Mouse (Mus musculus): ENCODE results near the gene Gtf2i.

The Gtf2i gene

DNA sequence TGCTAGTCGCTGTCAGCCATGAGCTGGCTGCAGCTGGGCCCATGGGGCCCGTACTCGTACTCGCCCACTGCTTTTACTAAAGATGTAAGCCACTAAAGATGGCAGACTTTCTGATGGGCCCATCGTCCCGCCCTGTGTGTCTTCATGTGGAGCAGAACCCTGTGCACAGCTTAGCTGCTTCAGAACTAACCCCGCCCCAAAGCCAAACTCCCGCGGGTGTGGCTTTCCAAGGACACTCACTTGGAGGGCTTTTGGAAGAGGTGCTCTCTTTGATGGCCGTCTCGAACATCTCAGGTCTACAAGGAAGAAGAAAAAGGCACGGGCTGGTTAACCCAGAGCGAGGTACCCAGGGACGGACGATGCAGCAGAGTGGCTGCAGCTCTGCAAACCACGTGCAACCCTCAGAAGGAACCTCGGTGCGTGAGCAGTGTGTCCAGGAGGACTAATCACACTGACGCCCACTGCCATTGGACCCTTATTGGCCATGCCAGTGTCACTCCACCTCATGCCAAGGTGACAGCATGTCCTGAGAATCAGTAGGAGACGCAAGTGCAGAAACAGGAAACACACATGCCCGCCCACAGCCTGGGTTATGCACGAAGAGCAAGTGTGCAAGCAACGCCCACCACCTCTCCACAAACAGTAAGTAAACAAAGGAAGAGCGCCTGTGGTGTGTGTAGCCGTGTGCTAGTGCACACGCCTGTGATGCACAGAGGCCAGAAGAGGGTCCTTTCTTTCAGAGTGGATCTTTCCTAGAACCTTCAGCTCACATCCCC lies 70.7 kb downstream of the Gtf2i start:
- no peak for DNase-seq (ENCODE audit: low spot score)

DNA sequence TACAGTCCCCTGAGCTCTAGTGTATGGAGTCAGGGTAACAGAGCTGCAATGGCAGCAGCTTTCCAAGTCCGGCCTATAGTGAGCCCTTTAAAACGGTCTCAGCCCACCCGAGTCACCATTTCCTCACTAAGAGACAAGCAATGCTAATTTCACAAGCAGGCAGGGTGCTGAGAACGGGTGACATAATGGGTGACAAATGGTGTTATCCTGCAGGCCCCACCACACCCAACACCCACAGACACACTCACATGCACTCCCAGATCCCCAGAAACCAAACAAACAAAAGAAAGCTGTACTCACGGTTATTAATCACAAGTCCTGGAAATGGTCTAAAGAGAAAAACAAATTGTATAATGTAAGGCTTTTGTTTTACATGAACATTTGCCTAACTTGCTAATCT lies 72.7 kb downstream of the Gtf2i start:
- DNase-seq (ENCODE audit: low spot score): no peak

DNA sequence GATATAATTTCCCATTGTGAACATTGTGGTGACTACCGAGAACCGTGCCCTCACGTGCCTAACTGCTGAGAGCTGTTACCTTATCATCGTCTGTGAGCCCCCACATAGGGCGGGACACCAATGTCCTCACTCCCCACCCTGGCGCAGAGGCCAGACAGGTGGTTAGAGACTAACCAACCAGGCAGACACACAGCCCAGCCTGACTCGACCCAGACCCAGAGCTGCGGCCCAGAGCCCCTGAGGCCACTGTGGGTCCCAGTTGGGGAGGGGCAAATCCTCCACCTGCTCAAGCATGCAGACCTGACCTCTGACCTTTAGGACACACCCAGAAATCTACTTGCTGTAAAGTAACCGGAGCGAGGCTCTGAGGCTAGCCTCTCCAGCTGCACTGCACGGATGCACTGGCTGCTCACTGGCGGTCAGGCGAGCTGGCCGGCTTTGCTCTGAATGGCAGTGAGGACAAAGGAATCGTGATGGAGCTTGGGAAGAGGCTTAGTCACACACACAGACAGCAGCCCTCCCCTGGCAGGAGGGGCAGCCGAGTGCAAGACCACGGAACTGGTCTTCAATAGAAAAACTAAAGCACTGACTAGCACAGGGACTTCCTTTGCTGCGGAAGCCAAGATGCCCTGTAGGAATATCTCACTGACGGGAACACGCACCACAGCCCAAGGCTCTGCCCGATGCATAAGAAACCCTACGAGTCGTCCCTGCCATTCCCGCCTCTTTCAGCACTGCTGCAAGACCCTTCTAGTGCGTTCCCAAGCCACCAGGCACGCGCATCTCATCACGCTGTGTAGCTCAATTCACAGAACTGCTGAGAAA lies 76.4 kb downstream of the Gtf2i start:
- no peak for DNase-seq (ENCODE audit: low spot score)

DNA sequence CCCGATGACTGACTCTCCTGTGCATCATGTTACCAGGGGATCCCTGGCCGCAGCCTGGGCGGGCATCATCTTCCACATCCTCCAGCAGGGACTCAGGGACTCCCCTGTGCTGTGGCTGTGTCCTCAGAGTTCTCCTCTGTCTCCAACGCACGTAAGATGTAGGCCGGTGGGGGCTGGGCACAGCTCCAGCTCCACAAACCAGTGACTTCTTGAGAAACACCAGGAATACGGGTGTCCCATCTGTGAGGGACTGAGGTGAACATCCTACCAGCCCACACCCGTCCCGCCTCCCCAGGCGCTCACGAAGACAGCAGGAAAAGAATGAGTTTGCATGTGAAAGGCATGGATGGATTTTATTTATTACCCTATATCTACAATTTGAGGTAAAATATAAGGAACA lies 77.1 kb downstream of the Gtf2i start:
- no peak for DNase-seq (ENCODE audit: low spot score)

DNA sequence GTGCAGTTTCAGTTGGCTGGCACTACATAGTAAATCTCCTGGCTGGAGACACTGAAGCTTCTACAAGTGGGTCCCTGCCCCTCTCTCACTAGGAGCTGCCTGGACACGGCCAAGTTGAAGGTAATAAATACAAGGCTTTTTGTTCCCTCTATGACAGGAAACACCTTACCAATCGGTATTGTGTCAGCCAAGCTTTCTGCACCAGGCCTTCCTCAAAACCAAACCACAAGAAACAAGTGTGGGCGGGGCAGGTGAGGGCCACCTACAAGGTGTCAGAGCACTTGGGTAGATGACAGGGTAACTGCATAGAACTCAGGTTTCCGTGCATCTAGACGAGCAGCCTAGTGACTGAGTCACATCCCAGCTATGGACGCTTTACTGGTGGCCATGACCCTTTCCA lies 77.8 kb downstream of the Gtf2i start:
- DNase-seq (ENCODE audit: low spot score): no peak

DNA sequence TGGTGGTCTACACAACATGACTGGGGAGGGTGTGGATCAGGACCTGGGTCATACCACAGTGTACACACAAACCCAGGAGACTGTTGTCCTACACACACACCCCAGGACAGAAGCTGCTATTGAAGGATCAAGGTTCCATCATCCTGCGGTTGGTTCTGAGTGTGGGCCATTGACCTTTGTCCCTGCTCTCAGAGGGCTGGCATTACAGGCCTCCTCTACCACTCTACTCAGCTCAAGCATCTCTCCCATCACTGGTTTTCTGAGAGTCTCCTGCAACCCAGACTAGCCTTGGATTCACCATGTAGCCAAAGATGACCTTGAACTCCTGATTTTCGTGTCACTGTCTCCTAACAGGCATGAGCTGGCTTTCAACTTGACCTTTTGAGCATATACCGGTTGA lies 78.3 kb downstream of the Gtf2i start:
- no peak for DNase-seq (ENCODE audit: low spot score)

DNA sequence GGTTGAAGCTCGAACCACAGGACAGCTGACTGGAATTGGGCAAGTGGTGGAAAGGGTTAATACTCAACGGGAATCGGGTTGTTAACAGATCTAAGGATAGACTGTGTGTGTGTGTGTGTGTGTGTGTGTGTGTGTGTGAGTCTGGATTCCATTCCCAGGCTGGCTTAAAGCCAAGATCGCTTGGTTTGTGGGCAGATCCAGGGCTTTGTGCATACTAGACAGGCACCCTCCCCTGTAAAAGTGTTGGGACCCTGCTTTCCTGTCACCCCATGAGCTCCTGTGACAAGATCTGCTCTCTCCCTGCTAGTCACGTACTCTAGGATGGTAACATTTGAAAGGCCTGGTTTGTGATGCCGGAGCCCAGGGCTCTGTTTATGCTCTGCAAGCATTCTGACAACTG lies 79.4 kb downstream of the Gtf2i start:
- no peak for DNase-seq (ENCODE audit: low spot score)

DNA sequence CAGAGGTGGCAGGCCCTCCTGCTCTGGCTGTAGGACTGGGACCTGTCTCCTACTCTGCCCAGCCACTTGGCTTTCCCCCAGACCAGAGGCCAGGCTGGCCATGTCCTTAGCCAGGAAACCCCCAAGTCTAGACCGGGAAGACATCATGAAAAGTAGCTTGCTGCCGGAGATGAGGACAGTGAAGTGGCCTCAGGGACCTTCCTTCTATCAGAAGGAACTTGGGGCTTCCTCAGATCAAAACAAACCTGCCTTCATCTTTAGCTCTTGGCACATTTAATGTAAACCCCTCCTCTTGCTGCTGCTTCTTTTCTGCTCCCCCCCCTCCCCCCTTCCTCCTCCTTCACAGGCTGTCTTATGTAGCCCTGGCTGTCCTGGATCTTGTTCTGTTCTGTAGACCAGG lies 80.4 kb downstream of the Gtf2i start:
- DNase-seq (ENCODE audit: low spot score): no peak

DNA sequence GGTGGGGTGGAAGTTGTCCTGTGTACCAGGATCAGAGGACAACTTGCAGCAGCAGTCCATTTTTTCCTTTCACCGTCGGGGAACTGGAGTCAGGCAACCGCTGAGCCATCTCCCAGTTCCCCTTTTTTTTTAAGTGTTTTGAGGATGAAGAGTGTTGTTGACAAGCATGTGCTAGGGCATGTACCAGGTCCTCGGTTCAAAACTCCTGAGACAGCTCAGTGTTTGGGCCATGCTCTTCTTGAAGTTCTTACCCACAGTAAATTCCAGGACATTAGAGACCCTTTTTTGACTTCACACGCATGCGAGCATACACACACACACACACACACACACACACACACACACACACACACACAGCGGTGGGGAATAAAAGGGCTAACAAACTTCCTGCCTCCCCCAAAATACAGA lies 81.3 kb downstream of the Gtf2i start:
- no peak for DNase-seq (ENCODE audit: low spot score)

DNA sequence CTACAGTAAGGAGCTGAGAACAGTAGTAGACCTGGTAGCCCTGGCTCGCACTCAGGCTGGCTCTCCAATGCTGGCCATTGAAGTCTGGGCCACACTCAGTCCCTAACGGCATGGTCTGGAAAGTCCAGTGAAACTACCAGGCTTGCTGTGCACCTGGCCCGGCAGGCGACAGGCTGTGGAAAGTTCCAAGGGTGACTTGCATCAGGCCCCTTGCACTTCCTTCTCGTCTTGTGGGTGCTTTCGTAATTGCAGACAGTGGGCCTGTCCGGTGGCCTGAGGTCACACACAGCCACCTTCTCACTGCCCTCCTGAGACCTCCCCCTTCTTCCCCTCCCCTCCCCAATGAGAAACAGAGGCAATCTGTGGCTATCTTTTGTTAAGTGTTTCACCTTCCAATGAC lies 82.0 kb downstream of the Gtf2i start:
- no peak for DNase-seq (ENCODE audit: low spot score)

DNA sequence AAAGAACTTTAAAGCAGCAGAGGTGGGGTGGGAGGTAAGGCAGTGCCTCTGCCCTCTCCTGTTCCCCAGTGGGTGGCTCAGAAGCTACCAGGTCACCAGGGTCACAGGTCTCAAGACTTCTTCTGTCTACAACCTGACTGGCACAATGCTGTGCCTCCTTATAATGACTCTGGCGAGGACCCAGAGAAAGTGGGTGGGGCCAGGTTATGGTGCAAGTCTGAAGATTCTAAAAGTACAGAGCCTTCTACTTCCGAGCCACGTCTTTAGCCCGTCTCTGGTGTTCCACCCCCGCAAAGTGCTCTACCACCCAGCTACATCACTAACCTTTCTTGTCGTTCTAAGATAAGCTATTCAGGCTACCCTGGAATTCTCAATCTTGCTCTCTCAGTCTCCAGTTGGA lies 82.4 kb downstream of the Gtf2i start:
- DNase-seq (ENCODE audit: low spot score): no peak

DNA sequence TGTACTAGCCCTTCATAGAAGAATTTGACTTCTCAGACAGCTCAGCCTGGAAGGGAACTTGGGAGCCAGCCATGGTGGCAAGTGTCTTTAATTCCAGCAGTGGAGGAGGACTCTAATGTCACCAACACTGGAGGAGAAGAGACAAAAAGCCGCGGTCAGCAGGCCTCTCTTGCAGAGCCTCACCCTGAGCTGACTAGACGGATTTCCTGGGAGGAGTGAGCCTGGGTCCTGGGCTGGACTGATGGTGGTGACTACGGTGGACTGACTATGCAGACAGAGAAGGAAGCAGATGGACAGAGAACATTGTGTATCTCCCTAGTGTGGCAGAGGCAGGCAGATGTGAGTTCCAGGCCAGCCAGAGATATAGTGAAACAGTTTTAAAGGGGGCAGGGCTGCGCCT lies 83.2 kb downstream of the Gtf2i start:
- DNase-seq (ENCODE audit: low spot score): no peak

DNA sequence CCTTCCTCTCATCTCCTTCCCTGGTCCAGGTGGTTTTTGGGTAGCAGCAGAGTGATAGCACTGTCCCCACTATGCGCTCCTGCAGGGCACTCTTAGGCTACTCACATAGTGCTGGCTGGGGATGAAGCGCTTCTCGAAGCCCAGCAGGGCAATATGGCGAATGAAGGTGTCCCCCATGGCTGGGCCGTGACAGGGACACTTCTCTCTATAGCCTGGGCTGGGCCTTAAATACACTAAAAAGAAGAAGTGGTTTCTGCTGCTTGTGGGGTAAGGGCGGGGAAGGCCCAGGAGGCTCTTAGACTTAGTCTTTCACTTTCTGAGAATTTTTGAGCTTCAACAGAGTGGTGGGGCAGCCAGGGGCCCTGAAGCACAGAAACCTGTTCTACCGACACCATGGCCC lies 85.2 kb downstream of the Gtf2i start, which contains the start of gene Ncf1:
Ncf1 (minus strand) TSS at position 235 of the 400 bp plus-strand sequence.
- DNase-seq (ENCODE audit: low spot score): no peak

DNA sequence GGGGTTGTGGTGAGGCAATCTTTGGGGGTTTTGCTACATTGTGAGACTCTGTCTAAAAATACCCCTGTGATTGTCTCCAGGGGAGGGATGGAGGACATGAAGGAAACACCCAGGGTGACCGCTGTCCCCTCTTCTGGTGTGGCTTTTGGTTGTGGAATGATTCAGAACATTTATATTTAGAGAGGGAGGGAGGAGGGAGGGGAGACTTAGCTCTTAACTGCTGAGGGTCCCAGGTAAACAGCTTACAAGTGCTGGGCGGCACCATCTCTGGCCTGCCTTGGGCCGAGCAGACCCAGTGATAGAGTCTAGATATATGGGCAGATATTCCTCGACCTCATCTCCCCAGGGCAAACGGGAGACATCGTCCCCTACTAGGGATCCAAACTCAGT lies 86.3 kb downstream of the Gtf2i start:
- DNase-seq (ENCODE audit: low spot score): no peak

DNA sequence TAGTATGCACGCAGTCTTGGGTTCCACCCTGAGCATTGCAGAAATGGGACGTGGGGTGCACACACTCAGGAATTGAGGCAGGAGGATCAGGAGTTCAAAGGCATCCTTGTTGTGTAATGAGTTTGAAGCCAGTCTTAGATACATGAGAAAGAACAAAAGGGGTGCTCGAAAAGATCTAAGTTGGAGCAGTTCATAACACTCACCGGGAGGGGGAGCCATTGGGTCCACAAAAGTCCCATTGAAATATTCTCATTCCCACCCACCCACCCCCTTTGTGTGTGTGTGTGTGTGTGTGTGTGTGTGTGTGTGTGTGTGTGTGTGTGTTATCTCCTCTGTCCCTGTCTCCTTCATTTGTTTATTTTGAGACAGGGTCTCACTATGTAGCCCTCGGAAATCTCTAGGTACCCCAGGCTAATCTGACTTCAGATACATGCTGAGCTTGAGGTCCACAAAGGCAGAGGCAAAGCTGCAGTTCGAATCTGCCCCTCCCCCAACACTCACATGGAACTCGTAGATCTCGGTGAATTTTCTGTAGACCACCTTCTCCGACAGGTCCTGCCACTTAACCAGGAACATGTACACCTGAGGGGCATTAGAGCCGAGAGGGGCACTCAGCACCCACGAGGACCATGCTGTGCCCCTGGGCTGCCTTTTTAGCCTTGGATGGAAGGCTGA lies 86.8 kb downstream of the Gtf2i start:
- DNase-seq (ENCODE audit: low spot score): no peak

DNA sequence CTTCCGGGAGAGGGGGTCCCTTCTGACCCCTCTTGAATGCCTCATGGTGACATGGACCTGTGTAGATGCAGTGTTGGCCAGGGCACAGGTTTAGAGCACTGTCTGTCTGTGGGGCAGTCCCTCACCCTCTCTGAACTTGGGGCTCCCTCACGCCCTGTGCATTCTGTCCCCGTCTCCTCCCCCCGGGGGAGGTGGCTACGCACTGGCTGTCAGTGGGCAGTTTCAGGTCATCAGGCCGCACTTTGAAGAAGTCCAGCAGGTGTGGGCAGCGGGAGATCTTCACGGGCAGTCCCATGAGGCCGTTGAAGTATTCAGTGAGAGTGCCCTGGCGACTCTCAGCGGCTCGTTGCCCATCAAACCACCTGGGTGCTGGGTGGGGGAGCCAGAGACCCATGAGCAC lies 87.6 kb downstream of the Gtf2i start:
- DNase-seq (ENCODE audit: low spot score): no peak

DNA sequence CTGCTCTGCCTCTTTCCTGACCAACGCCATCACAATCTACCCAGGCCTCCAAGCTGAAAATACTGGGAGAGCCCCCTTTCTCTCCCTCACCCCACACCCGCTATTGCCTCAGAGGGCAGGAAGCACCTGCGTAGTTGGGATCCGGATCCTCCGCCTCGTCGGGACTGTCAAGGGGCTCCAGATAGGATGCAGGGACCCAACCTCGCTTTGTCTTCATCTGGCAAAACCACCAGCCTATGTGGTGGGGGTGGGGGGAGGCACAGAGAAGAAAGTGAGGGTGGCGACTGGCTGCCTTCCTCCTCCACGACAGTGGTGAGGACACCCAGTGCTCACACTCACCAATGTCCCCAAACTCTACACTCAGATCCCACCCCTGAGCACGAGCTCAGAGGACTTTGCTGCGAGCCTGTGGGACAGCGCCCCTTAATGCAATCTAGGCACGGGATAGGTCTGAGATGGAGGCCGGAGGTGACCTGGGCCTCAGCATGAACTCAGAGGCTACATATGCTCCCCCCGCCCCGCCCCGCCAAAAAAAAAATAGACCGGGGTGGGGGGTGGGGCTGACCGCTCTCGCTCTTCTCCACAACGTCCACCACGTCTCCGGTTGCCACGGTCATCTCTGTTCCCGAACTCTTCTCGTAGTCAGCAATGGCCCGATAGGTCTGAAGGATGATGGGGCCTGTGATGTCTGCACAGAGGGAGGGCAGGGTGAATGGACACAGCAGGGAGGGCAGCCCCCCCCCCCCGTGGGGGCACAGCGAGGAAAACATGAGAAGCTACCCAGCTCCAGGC lies 89.3 kb downstream of the Gtf2i start:
- DNase-seq (ENCODE audit: low spot score): no peak

DNA sequence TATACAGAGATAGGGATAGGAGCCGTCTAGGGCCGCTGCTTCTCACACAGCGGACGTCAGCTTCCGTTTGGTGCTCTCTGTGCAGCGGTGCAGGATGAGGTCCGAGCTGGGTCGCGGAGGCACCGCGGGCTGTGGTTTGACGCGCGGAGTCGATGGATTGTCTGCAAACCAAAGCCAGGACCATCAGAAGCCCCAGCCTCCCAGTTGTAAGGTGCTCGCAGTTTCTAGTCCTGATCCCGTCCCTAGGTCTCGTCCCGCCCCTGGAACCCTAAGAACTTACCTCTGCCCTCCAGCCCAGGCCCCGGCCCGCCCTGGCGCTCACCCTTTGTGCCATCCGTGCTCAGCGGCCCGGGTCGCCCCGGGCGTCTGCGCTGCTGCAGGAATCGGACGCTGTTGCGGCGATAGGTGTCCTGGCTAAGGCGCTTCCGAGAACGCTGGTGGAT lies 92.8 kb downstream of the Gtf2i start:
- DNase-seq (ENCODE audit: low spot score): no peak

DNA sequence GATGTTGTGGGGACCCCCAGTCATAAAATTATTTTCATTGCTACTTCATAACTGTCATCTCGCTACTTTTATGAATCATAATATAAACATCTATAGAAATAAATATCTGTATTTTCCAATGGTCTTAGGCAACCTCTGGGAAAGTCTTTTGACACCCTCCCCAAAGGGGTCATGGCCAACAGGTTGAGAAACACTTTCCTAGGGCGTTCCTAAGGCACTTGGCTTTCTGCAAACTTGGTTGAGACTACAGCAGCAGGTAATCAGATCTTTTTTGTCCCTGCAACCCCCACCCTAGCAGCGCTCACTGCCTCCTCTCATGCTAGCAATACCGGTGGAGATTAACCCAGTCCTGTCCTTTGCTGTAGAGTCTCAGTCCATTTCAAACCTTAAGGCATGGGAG lies 93.3 kb downstream of the Gtf2i start:
- no peak for DNase-seq (ENCODE audit: low spot score)

DNA sequence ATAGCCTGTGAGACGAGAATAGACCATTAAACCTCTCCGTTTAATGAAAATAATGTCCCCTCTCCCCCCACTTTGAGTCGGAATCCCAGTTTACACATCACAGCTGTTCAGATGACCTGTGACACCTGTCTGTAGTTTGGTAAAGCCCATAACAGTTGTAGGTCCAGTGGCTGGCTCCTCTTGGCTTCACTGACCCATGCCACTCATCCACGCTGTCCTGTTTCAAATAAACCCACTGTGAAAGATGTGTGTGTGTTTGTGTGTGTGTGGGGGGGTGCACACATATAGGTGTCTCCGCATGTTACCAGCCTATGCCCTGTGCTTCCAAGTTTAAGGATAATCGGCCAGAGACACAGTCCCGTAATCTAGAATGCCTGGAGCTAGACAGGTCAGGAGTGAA lies 96.7 kb downstream of the Gtf2i start:
- DNase-seq (ENCODE audit: low spot score): no peak

DNA sequence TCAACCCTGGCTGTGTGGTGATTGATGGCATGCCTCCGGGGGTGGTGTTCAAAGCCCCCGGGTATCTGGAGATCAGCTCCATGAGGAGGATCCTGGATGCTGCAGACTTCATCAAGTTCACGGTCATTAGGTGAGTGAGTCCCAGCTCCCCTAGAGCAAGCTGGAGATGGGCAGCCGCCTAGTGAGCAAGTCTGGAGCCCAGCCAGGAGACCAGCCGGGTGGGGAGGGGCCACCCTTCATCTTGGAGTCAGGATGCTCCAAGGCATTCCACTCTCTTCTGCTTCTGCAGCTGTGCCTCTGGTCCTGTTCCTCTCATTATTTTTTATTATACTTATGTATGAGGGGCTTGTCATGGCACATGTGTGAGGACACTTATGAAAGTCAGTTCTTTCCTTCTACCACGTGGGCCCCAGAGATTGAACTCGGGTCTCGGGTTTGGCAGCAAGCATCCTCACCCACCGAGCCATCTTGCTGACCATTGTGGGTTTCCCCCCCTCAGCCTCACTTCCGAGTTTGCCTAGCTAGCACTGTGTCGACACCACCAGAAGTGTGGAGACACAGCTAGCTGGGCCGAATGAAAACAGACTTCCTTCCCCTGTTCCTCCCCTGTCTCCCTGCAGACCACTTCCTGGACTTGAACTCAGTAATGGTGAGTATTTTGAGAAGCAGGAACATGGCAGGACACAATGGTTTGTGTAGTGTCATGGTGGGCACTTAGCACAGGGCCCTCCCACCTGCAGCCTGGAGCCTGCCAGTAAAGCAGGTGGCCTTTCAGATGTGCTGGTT lies 100.3 kb downstream of the Gtf2i start:
- DNase-seq (ENCODE audit: low spot score): no peak

Data from ovary, postnatal 10 days (tissue).